Mouse (Mus musculus) leukemia stem cell, adult 10-12 weeks (primary cell): ENCODE results near the gene Ifitm1. TPM values are rescaled to one million over a fixed set of nuclear protein-coding genes. Genes with fewer than 3 reads are reported as not detected.

ENCODE experiments used
- polyA plus RNA-seq: library from polyadenylated mRNA; stranded (reverse); fragments of >175 nt; gene quantifications from 2 replicates; pipeline ENCODE4 v1.2.3, GENCODE M21; 2012; ENCODE audit warnings: low replicate concordance

Gene Ifitm1
- 1.1 and 10.3 TPM in 2 replicates for polyA plus RNA-seq

DNA sequence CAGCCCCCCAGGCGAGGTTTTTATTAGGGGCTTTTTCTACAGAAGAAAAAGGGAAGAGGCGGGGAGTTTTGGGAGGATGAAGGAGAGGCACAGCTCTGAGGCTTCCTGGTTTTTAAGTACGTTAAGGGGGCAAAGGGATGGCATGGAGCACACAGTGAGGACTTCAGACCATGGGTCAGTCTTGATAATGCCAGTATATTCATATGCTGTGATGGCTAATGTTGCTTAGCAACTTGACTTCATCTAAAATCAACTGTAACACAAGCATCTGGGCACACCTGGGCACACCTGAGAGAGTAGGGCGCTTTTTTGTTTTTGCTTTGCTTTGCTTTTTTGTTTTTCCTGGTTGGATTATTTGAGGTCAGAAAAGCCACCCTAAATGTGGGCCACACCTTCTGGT is at the start of gene Ifitm1:
Gene Ifitm1 (plus strand): TSS at position 301 of the 400 bp plus-strand sequence.

DNA sequence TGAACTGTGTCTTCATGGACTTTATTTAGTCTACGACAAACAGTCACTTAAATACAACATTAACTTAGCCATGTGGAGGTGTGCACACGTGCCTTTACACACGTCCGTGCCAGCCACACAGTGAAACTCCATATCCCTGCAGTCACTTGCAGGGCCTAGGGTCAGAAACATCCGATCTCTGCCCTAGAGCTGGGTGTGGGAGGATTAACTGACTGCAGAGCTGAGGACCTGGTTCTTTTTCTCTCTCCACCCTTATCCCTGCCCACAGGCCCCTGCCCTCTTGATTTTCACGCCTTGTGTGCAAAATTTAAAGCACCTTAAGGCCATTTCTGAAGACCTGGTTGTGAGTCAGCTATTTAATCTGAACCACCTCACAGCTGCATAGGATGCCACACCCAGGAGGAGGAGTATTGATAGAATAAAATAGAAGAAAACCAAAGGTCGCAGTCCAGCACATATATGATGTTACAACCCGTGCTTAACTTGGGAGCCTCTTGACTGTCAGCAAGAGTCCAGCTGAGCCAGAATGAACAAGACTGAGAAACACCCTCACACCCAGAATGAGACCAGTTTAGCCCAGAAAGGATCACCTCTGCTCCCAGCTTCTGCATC is 46.5 kb upstream of the Ifitm1 start, which contains the start of gene Nlrp6:
Gene Nlrp6 (plus strand): TSS at position 485 of the 612 bp plus-strand sequence.

DNA sequence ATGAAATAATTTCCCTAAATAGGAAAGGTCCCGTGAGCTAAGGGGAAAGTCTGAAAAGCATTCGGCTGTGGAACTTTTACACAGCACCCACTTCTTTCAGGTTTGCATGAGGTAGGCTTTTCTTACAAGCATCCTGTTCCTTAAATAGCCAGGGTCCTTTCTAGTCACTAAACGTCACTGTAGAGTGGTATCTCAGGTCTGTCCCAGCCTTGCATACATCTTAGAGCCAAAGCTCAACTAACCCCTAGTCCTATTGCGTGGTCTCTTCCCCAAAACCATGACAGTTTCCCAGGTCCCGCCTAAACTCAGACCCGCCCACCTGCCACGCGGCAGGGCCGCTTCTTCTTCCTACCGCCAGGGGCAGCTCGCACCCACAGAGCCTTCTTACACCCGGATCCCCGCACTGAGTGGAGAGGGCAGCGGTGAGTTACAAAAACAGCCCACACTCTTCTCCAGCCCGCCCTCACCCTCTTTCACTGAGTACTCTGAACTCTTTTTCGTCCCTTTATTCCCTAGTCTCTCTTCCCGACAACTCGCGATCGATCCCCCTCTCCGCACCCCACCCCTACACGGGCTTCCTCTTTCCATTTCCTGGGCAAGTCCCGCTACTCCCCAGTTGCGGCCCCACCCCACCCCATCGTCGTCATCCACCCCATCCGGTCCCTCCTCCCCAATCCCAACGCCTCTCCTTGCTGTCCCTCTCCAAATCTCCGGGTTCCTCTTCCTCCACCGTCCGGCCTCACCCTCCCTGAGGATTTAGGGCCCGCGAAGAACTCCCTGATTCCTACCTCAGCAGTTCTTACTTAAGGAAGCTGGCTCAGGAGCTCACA is 25.6 kb upstream of the Ifitm1 start, which contains the start of gene Pgghg:
Gene Pgghg (plus strand): TSS at position 170 of the 830 bp plus-strand sequence.

DNA sequence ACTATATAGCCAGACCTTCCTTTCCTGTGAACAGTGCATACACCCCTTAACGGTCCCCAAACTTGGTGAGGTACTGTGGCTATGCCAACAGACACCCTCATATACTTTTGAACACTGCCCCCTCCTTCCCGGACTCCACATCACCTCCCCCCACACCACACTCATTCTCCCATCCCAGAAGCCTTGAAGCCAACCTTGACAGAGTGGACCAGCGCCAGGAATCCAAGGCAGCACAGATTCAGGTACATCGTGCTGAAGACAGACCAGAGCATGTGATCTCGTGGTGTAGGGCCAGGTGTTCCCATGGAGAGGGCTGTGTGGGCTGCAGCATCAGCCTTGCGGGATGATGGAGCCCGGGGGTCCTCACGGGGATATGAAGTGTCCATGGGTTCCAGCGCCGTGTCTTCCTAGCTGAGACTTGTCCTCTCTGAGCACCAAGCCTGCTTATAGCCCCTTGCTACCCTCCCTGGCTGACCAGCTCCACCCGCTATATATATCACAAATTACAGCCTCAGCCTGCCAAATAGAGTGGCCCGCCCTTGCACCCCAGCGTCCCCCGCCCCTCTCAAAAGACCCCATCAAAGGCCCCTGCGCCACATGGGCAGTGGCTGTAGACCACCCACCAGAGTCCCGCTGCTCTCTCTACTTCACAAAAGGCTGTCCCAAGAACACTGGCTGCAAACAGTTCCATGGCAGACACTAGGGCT is 17.0 kb upstream of the Ifitm1 start, which contains the start of gene Ifitm5:
Gene Ifitm5 (minus strand): TSS at position 468 of the 707 bp plus-strand sequence.

DNA sequence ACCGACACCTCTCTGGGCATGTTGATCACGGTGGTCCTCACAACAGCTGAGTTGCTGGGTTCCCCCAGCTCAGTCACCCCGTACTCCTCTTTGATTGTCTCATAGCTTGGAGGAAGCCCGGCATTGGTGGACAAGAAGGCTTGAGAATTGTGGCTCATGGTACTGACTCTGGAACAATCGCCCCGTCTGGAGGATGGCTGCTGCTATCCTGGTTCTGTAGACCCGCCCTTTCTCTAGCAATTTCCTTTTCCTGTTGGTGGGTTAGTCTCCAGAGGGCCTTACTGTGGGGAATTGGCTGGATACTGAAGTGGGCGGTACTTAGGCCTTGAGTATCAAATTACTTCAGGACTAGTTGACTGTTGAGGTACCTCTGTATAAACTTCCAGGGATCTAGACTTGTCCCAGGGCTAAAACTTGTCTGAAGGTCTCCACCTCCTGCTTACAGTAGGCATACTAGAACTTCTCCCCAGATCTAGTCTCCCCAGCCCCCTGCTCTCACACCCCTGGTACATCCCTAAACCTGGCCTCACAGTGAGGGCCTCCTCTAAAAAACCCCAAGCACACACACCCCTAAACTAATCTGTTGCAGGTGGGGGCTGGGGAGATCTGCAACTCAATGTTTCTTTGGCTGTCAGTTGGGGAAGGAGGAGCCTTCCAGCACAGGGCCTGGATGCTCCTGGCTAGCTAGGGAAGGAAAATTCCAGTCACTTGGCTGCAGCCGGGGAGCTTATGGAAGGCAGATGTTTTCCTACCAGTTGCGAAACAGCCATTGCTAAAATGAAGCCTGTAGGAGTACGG is 11.1 kb upstream of the Ifitm1 start, which contains the start of the genes Gm45717 and Ifitm2:
Gene Gm45717 (minus strand): TSS at position 180 of the 798 bp plus-strand sequence.
Gene Ifitm2 (minus strand): TSS at position 230 of the 798 bp plus-strand sequence.

DNA sequence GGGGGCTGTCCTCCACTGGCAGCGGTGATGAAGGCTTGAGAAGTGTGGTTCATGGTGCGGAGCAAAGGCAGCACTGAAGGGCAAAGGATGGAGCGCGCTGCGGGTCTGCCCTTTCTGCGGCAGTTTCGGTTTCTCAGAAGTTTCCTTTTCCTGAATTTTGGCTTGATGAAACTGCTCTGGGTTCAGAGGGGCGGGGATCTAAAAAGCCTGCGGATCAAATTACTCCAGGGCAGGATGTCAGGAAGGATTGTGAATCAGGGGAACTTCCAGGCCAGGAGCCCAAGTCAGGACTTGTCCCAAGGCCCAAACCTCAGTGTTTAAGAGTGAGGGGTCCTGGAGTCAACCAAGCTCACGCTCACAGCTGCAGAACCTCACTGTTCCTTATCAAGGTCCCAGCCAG is 43.6 kb downstream of the Ifitm1 start, which contains the start of gene Ifitm3:
Gene Ifitm3 (minus strand): TSS at position 178 of the 400 bp plus-strand sequence.

DNA sequence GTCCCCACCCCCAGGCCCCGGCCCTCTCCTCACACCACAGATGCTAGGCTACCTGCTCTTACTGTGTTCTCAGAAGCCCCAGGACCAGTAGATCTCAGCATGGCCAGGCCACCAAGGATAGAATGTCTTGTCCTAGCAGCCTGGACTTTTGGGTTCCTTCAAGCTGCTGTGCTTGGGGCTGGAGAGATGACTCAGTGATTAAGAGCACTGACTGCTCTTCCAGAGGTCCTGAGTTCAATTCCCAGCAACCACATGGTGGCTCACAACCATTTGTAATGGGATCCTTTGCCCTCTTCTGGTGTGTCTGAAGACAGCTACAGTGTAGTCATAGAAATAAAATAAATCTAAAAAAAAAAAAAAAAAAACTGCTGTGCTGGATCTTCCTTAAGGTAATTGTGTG is 50.8 kb downstream of the Ifitm1 start, which contains the start of gene Ifitm6:
Gene Ifitm6 (minus strand): TSS at position 101 of the 400 bp plus-strand sequence.

Other genes with a start within 250 kb of the Ifitm1 start
- not detected in 2 replicates for gene Cyp2e1, start 203.5 kb upstream of the Ifitm1 start, polyA plus RNA-seq
- not detected in 2 replicates for gene Syce1, start 179.4 kb upstream of the Ifitm1 start, polyA plus RNA-seq
- gene Zfp941, start 145.0 kb upstream of the Ifitm1 start, polyA plus RNA-seq = not detected in 2 replicates
- gene Urah, start 132.2 kb upstream of the Ifitm1 start, polyA plus RNA-seq = not detected in 2 replicates
- gene Scgb1c1, start 121.7 kb upstream of the Ifitm1 start, polyA plus RNA-seq = not detected in 2 replicates
- not detected in 2 replicates for gene Odf3, start 119.4 kb upstream of the Ifitm1 start, polyA plus RNA-seq
- not detected in 2 replicates for gene Gm45785, start 110.9 kb upstream of the Ifitm1 start, polyA plus RNA-seq
- gene Ric8a, start 110.3 kb upstream of the Ifitm1 start, polyA plus RNA-seq = 59.0 and 60.4 TPM in 2 replicates
- gene Bet1l, start 109.6 kb upstream of the Ifitm1 start, polyA plus RNA-seq = 1.6 and 5.5 TPM in 2 replicates
- gene Psmd13, start 85.3 kb upstream of the Ifitm1 start, polyA plus RNA-seq = 24.5 and 69.2 TPM in 2 replicates
- 32.7 and 37.1 TPM in 2 replicates for gene Sirt3, start 84.9 kb upstream of the Ifitm1 start, polyA plus RNA-seq
- not detected in 2 replicates for gene Cox8b, start 66.8 kb upstream of the Ifitm1 start, polyA plus RNA-seq
- gene Nlrp6, start 46.3 kb upstream of the Ifitm1 start, polyA plus RNA-seq = not detected in 2 replicates
- gene Pgghg, start 25.8 kb upstream of the Ifitm1 start, polyA plus RNA-seq = 8.1 and 14.9 TPM in 2 replicates
- gene Ifitm5, start 16.9 kb upstream of the Ifitm1 start, polyA plus RNA-seq = 0.58 TPM in 1 of 2 replicates, not detected in the other
- not detected in 2 replicates for gene Gm45717, start 11.3 kb upstream of the Ifitm1 start, polyA plus RNA-seq
- 14.4 and 81.4 TPM in 2 replicates for gene Ifitm2, start 11.2 kb upstream of the Ifitm1 start, polyA plus RNA-seq
- 12.1 and 15.1 TPM in 2 replicates for gene Ifitm3, start 43.5 kb downstream of the Ifitm1 start, polyA plus RNA-seq
- gene Ifitm6, start 50.7 kb downstream of the Ifitm1 start, polyA plus RNA-seq = 0.77 TPM in 1 of 2 replicates, not detected in the other
- gene Gm17387, start 61.9 kb downstream of the Ifitm1 start, polyA plus RNA-seq = not detected in 2 replicates
- gene B4galnt4, start 93.9 kb downstream of the Ifitm1 start, polyA plus RNA-seq = 2.6 and 3.4 TPM in 2 replicates
- gene Pkp3, start 111.0 kb downstream of the Ifitm1 start, polyA plus RNA-seq = 5.0 and 6.6 TPM in 2 replicates
- 10.6 and 20.3 TPM in 2 replicates for gene Sigirr, start 133.4 kb downstream of the Ifitm1 start, polyA plus RNA-seq
- 0.30 TPM in 1 of 2 replicates, not detected in the other for gene Ano9, start 150.6 kb downstream of the Ifitm1 start, polyA plus RNA-seq
- 172 and 234 TPM in 2 replicates for gene Ptdss2, start 155.2 kb downstream of the Ifitm1 start, polyA plus RNA-seq
- gene Rnh1, start 205.6 kb downstream of the Ifitm1 start, polyA plus RNA-seq = 4.4 and 23.6 TPM in 2 replicates
- 58.5 and 63.6 TPM in 2 replicates for gene Hras, start 226.8 kb downstream of the Ifitm1 start, polyA plus RNA-seq
- gene Lrrc56, start 226.9 kb downstream of the Ifitm1 start, polyA plus RNA-seq = 9.6 and 9.7 TPM in 2 replicates
- gene Lmntd2, start 246.9 kb downstream of the Ifitm1 start, polyA plus RNA-seq = 0.97 and 1.5 TPM in 2 replicates
- 8.4 and 16.5 TPM in 2 replicates for gene Rassf7, start 248.6 kb downstream of the Ifitm1 start, polyA plus RNA-seq